Mouse (Mus musculus) right cerebral cortex, postnatal 4 days (tissue): Measurements from ENCODE around the gene Tnik.

Source experiments
- DNase-seq: peaks from one replicate; pipeline ENCODE4 v3.0.0-alpha.2; 2022

Gene Tnik

DNA sequence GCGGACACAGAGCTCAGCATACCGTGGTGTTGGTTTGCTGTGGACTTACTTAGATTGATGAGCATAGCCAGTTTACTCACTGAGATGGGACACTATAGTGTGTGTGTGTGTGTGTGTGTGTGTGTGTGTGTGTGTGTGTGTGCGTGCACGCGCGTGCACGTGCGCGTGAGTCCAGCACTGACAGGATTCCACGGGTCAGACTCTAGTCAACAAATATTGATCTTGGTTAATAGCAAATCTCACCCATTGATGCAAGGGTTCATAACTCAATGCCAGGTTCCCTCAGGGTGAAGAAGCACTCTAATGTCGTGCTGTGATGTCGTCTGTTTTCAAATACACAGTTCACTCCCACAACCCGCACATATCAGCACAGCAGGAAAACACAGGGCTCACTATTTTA is 462.2 kb downstream of the Tnik start:
- DNase-seq = no peak
